Mouse (Mus musculus) kidney, adult 8-10 months (tissue): ENCODE measurements at regions not wholly inside any gene's neighbourhood (a gene's known extent, or its start where the extent isn't known, plus 50 kb on each side); places are given as distances from the start of the nearest gene placed in this dataset.

Source experiments
- DNase-seq, 2 experiments: peaks; one replicate each; pipeline ENCODE4 v3.0.0; 2022

GRCm38 (mm10) chr9:6608428-6609283, 339.0 kb upstream of the Ddi1 start:
- DNase-seq: no peak
